Mouse (Mus musculus) stomach, postnatal 0 days (tissue): Measurements from ENCODE around the gene Ccl1.

Source experiments
- CTCF ChIP-seq: IDR thresholded peaks from 2 replicates; pipeline ENCODE4 v1.5.1; 2016; ENCODE audit warnings: antibody characterized with exemption, low read depth, mild to moderate bottlenecking, moderate library complexity
- EP300 ChIP-seq: optimal IDR thresholded peaks from 2 replicates; pipeline ENCODE3; 2016; ENCODE audit warnings: antibody characterized with exemption

DNA sequence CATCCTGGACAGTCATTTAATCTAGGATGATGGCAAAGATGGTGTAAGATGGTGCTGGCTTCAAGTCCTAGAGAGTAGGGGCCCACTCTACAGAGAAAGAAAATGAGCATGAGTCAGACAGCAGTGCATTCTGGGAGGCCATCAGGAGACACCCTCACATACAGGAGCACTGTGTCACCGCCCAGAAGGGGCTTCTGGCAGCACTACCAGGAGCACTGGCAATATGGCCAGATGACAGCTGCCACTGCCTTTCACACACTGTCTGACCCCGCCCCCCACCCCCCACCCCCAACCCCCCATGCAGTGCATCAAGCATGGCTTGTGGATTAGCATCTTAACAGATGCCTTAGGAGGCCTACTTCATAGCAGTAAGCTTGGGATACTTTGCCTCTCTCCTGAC is 89.0 kb downstream of the Ccl1 start:
- no peak for TF ChIP-seq CTCF
- no peak for TF ChIP-seq EP300
